Mouse (Mus musculus): ENCODE data around the gene Utrn. TPM values are rescaled to one million over a fixed set of nuclear protein-coding genes. Genes with fewer than 3 reads are reported as not detected.

The Utrn gene
- polyA plus RNA-seq, 1 experiment from 2014 or later: 23.0 TPM

DNA sequence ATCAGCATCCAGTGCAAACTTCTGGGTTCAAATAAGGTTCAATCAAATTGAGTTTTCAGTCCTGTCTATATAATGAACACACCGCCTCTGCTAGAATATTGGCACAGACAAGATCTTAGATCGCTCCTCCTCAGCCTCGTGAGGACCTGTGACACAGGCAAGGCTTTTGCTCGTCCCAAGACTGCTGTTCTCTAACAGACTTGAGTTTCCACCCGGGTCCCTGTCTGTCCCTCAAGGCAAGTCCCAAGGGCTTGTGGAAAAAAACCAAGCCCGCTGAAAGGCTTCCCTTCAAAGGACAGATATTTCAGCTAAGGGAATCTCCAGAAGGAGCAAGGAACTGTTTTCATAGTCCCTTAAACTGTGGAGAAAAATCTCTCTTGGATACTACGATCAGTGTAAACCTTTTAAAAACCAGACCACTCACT lies 16.0 kb downstream of the Utrn start:
- no peak overlapping the region for H3K4me3 ChIP-seq (ENCODE audit: low read depth, low read length)
- no peaks in the 10 kb centered on the region for H3K9me3 ChIP-seq (ENCODE audit: control insufficient read depth, low read length)
- no peaks in the 10 kb centered on the region for H3K36me3 ChIP-seq (ENCODE audit: control insufficient read depth, insufficient read depth, low read length)
- no peak for DNase-seq (ENCODE audit: low spot score)
- H3K9ac ChIP-seq (ENCODE audit: low read depth, low read length): no peak overlapping the region
- H3K4me2 ChIP-seq: peak overlapping the region; percentile 15; the same call in 1 of the 2 replicates
- WGBS: 71% methylated on average over 7 of the region's 7 CpGs
- no peak for ATAC-seq (replicated peaks; ENCODE audit: low FRiP score)
- H3K27ac ChIP-seq (ENCODE audit: low read depth, low read length): no peak overlapping the region
- H3K4me1 ChIP-seq (replicated peaks; ENCODE audit: control insufficient read depth, insufficient read depth, low read length): peaks cover 7% of the 10 kb centered on the region; the same call in 1 of the 2 replicates
- H3K27me3 ChIP-seq (replicated peaks; ENCODE audit: control insufficient read depth, insufficient read depth, low read length): no peaks in the 10 kb centered on the region

DNA sequence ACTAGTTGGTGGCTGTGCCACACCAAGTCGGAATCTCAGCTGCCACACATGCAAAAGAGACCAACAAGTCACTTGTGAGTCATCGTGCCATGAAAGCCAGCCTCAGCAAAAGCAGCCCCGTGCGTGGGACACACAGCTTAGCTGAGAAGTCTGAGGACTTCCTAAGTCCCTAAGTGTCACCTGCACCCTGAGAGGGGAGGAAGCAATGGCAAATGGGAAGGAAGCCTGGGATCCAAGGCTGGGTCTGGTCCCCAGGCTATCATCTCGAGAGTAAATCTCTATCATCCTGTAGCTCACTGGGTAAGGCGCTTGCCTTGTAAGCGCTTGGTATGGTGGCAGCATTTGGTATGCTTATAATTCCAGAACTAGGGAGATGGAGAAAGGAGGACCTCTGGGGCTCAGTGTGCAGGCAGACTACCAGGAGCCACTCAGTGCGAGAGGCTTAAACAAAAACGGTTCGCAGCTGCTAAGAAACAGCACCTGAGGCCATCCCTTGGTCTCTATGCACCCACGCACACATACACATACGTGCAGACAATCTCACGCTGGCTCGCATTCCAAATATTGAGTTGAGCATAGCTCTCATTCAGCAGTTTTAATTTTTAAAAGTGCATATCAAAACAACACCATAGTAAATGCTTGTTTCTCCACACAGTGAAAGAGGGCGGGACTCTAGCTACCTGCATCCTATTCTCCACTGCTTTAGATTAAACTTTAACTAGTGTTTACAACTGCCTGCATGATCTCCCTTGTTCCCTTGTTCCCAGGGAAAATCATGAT lies 16.6 kb downstream of the Utrn start:
- WGBS: 79% methylated on average over 15 of the region's 15 CpGs
- Histone ChIP-seq H3K27me3 (replicated peaks; ENCODE audit: control insufficient read depth, insufficient read depth, low read length) (no peaks in the 10 kb centered on the region), H3K9me3 (ENCODE audit: control insufficient read depth, low read length) (no peaks in the 10 kb centered on the region), H3K27ac (ENCODE audit: low read depth, low read length) (no peak overlapping the region), H3K4me2 (peak overlapping the region; percentile 15; the same call in 1 of the 2 replicates), H3K36me3 (ENCODE audit: control insufficient read depth, insufficient read depth, low read length) (no peaks in the 10 kb centered on the region), H3K9ac (ENCODE audit: low read depth, low read length) (no peak overlapping the region), H3K4me3 (ENCODE audit: low read depth, low read length) (no peak overlapping the region), H3K4me1 (replicated peaks; ENCODE audit: control insufficient read depth, insufficient read depth, low read length) (peaks cover 7% of the 10 kb centered on the region; the same call in 1 of the 2 replicates)
- no peak for DNase-seq (ENCODE audit: low spot score)
- no peak for ATAC-seq (replicated peaks; ENCODE audit: low FRiP score)

DNA sequence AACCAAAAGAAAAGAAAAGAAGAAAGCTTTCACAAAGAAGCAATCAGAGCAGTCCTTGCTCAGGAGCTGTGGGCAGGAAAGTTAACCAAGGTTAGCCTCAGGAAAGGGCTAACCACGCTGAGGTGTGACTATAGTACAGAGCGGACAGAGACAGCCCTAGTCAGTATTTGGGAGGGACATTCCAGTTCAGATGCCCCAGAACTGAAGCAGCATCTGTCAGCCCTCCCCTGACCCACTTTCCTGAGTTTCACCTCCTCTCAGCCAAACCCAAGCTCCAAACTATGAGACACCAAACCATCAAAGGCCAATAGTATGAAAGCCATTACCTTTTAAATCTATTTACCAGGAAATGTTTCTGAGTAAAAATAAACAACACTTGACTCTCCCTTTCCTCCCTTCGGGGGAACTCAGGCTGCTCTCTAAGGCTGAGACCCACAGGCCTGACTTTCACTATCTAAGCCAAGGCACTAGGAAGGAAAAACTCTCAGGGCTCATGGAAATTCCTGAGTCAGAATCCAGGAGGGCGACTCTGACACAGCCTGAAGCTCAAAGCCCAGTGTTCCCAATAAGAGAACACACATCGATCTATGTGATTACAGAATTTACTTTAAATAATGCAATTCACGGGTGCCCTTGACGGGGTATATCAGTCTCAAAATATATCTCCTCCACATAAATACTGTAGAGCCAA lies 18.2 kb downstream of the Utrn start:
- H3K9ac ChIP-seq (ENCODE audit: low read depth, low read length): no peak overlapping the region
- H3K4me3 ChIP-seq (ENCODE audit: low read depth, low read length): no peak overlapping the region
- ATAC-seq (replicated peaks; ENCODE audit: low FRiP score) (no peak), DNase-seq (ENCODE audit: low spot score) (no peak)
- H3K27me3 ChIP-seq (replicated peaks; ENCODE audit: control insufficient read depth, insufficient read depth, low read length): no peaks in the 10 kb centered on the region
- no peaks in the 10 kb centered on the region for H3K9me3 ChIP-seq (ENCODE audit: control insufficient read depth, low read length)
- H3K36me3 ChIP-seq (ENCODE audit: control insufficient read depth, insufficient read depth, low read length): no peaks in the 10 kb centered on the region
- H3K27ac ChIP-seq (ENCODE audit: low read depth, low read length): no peak overlapping the region
- no peak overlapping the region for H3K4me2 ChIP-seq
- 71% methylated on average over 7 of the region's 7 CpGs for WGBS
- peaks cover 7% of the 10 kb centered on the region; the same call in 1 of the 2 replicates for H3K4me1 ChIP-seq (replicated peaks; ENCODE audit: control insufficient read depth, insufficient read depth, low read length)

DNA sequence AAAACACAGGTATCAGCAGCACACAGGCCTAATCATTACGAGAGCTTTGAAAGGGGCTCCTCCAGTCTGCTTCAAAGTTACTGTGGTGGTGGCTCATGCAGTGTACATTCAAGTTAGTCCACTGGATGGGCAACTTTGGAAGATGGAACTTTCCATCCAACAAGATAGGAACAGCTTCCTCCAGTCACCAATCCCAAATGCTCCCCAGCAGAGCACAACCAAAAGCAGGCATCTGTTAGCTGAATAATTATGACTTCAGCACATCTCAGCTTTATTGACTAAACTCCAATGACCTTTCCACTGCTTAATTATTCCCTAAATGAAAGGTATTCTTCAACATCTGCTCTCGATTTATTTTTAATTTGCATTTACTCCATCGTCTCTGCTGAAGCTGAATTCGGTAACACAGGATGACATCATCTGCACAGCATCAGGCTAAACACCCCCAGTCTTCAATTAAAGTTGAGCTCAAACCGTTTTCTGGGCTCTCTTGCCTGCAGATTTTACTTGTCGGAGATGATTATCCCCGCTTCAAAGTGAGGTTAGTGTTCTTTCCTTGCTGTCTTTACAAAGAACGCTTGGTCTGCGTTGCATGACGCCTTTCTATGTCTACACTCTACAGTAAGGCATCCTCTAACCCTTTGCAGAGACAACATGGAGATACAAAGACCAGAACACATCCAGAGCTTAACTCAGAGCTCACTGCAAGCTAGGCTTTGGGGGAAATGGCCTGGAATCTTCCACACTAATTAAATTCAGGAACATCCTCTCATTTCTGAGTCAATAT lies 20.6 kb downstream of the Utrn start:
- no peak for ATAC-seq (replicated peaks; ENCODE audit: low FRiP score)
- H3K36me3 ChIP-seq (ENCODE audit: control insufficient read depth, insufficient read depth, low read length): no peaks in the 10 kb centered on the region
- H3K4me3 ChIP-seq (ENCODE audit: low read depth, low read length): no peak overlapping the region
- no peaks in the 10 kb centered on the region for H3K27me3 ChIP-seq (replicated peaks; ENCODE audit: control insufficient read depth, insufficient read depth, low read length)
- H3K9me3 ChIP-seq (ENCODE audit: control insufficient read depth, low read length): no peaks in the 10 kb centered on the region
- no peak overlapping the region for H3K9ac ChIP-seq (ENCODE audit: low read depth, low read length)
- no peak for DNase-seq (ENCODE audit: low spot score)
- no peak overlapping the region for H3K4me2 ChIP-seq
- peaks cover 1% of the 10 kb centered on the region; the same call in 1 of the 2 replicates for H3K4me1 ChIP-seq (replicated peaks; ENCODE audit: control insufficient read depth, insufficient read depth, low read length)
- 83% methylated on average over 10 of the region's 10 CpGs for WGBS
- no peak overlapping the region for H3K27ac ChIP-seq (ENCODE audit: low read depth, low read length)

DNA sequence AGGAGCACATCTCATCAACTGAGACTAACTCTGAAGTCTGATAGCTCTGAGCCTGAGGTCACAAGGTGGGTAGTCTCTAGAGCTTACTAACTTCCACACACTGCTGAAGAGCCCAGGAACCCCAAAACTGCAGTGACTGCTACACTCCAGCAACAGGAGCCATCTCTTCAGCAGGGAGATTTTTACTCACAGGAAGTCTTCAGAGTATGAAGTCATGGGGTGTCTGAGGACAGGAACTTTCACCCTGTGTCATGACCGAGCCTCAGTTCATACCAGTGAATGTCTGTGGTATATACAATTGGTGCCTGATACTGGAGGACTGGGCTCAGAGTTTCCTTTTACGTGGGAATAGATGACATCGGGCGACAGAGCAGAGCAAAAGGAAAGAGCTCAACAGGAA lies 26.6 kb downstream of the Utrn start:
- peaks cover 4% of the 10 kb centered on the region for H3K4me1 ChIP-seq (replicated peaks; ENCODE audit: control insufficient read depth, insufficient read depth, low read length)
- no peaks in the 10 kb centered on the region for H3K36me3 ChIP-seq (ENCODE audit: control insufficient read depth, insufficient read depth, low read length)
- DNase-seq (ENCODE audit: low spot score) (no peak), ATAC-seq (replicated peaks; ENCODE audit: low FRiP score) (peak; percentile 15; the same call in 1 of the 2 replicates)
- WGBS: 56% methylated on average over 4 of the region's 4 CpGs
- H3K9me3 ChIP-seq (ENCODE audit: control insufficient read depth, low read length): no peaks in the 10 kb centered on the region
- no peak overlapping the region for H3K9ac ChIP-seq (ENCODE audit: low read depth, low read length)
- no peak overlapping the region for H3K4me3 ChIP-seq (ENCODE audit: low read depth, low read length)
- no peak overlapping the region for H3K4me2 ChIP-seq
- no peaks in the 10 kb centered on the region for H3K27me3 ChIP-seq (replicated peaks; ENCODE audit: control insufficient read depth, insufficient read depth, low read length)
- H3K27ac ChIP-seq (ENCODE audit: low read depth, low read length): no peak overlapping the region

DNA sequence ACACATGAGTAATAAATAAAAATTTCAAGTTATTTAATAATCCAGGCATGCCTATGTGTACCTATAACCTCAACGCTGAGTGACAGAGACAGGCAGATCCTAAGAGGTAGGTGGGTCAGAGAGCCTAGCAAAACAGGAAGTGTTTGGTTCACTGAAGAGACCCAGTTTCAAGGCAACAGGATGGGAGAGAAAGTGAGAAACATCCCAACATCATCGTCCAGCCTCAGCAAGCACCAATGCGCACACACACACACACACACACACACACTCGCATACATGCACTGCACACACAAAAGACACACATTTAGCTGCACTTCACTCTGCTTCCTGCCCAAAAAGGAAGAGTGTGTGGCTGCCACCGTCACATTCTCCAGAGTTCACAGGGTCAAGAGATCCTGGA lies 27.7 kb downstream of the Utrn start:
- no peak overlapping the region for H3K27ac ChIP-seq (ENCODE audit: low read depth, low read length)

DNA sequence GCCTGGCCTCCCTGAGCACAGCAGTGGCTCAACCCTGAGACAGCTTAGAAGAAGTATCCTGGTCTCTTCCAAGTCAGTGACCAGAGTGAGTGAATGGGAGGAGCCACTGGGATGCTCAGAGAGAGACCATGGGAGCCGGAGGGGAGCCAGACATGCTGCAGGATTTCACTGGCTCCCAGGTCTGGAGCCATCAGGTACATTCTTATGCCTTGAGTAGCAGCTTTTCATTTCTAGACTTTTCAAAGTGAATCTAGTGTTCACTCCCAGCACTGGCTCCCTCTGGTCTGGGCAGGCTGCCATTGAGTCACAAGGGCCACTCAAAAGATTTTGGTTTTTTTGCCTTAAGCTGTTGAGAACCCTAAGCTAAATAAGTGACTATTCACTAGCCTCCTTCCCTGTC lies 31.5 kb downstream of the Utrn start:
- H3K4me3 ChIP-seq (ENCODE audit: low read depth, low read length): no peak overlapping the region
- no peaks in the 10 kb centered on the region for H3K27me3 ChIP-seq (replicated peaks; ENCODE audit: control insufficient read depth, insufficient read depth, low read length)
- H3K4me2 ChIP-seq: no peak overlapping the region
- no peak for ATAC-seq (replicated peaks; ENCODE audit: low FRiP score)
- no peak overlapping the region for H3K27ac ChIP-seq (ENCODE audit: low read depth, low read length)
- DNase-seq (ENCODE audit: low spot score): no peak
- H3K4me1 ChIP-seq (replicated peaks; ENCODE audit: control insufficient read depth, insufficient read depth, low read length): peaks cover 4% of the 10 kb centered on the region
- no peak overlapping the region for H3K9ac ChIP-seq (ENCODE audit: low read depth, low read length)
- H3K36me3 ChIP-seq (ENCODE audit: control insufficient read depth, insufficient read depth, low read length): no peaks in the 10 kb centered on the region
- 82% methylated on average over 1 of the region's 1 CpGs for WGBS
- no peaks in the 10 kb centered on the region for H3K9me3 ChIP-seq (ENCODE audit: control insufficient read depth, low read length)

More for the DNA sequence above, 27.7 kb downstream of the Utrn start:
- ATAC-seq (replicated peaks; ENCODE audit: low FRiP score) (no peak), DNase-seq (ENCODE audit: low spot score) (no peak)
- WGBS: 55% methylated on average over 5 of the region's 5 CpGs
- Histone ChIP-seq H3K9ac (ENCODE audit: low read depth, low read length) (no peak overlapping the region; the same call in 1 of the 2 replicates), H3K36me3 (ENCODE audit: control insufficient read depth, insufficient read depth, low read length) (no peaks in the 10 kb centered on the region), H3K9me3 (ENCODE audit: control insufficient read depth, low read length) (no peaks in the 10 kb centered on the region), H3K4me2 (no peak overlapping the region), H3K4me3 (ENCODE audit: low read depth, low read length) (no peak overlapping the region), H3K27me3 (replicated peaks; ENCODE audit: control insufficient read depth, insufficient read depth, low read length) (no peaks in the 10 kb centered on the region), H3K4me1 (replicated peaks; ENCODE audit: control insufficient read depth, insufficient read depth, low read length) (peaks cover 4% of the 10 kb centered on the region)

DNA sequence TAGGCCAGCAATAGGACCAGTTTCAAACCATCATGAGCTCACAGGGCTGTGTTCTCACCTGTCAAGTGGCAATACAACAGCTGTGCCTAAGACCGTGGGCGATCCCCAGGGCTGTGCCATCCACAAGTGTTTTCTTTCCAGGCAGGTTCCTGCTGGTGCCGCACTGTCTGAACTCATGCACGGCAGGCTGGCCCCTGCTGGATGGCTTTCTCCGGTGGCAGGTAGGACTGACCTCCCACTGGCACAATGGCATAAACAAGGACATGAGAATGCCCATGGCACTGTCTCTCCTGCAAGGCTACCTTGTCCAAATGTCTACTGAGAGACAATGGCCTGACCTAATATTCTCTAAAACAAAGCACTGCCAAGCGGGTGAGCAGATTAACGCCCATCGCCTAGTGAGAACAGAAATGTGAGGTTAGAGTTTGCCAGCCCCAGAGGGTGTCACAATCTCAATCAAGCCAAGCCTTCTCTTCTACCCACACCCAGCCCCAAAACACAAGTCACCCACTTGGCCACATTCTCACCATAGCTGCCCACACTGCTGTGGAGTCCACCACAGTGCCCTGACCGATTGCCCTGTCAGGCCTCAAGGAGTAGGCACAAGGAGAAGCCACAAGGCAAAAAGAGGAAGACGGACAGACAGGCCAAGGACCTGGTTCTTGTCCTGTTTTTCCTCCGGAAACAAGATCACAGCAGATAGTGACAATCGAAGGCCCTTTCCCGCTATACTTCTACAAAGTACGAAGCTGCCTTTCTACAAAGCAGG lies 32.9 kb downstream of the Utrn start:
- no peaks in the 10 kb centered on the region for H3K27me3 ChIP-seq (replicated peaks; ENCODE audit: control insufficient read depth, insufficient read depth, low read length)
- ATAC-seq (replicated peaks; ENCODE audit: low FRiP score) (0 out of 2 replicates have a peak, but pooled peaks have one; percentile 15), DNase-seq (ENCODE audit: low spot score) (no peak)
- no peak overlapping the region for H3K27ac ChIP-seq (ENCODE audit: low read depth, low read length)
- H3K4me2 ChIP-seq: no peak overlapping the region
- H3K4me3 ChIP-seq (ENCODE audit: low read depth, low read length): no peak overlapping the region
- WGBS: 64% methylated on average over 14 of the region's 14 CpGs
- no peak overlapping the region for H3K9ac ChIP-seq (ENCODE audit: low read depth, low read length)
- no peaks in the 10 kb centered on the region for H3K9me3 ChIP-seq (ENCODE audit: control insufficient read depth, low read length)
- no peaks in the 10 kb centered on the region; the same call in 1 of the 2 replicates for H3K4me1 ChIP-seq (replicated peaks; ENCODE audit: control insufficient read depth, insufficient read depth, low read length)
- no peaks in the 10 kb centered on the region for H3K36me3 ChIP-seq (ENCODE audit: control insufficient read depth, insufficient read depth, low read length)

Data from liver, embryonic 11.5 days (tissue).